Mouse (Mus musculus) forebrain, postnatal 0 days (tissue): ENCODE measurements around the gene Dohh. TPM values are rescaled to one million over a fixed set of nuclear protein-coding genes. Genes with fewer than 3 reads are reported as not detected.

Source experiments
- ATAC-seq: fragments of 200-750 bp; cut with Nextera tagmentation; 2 replicates; pipeline ENCODE4 v1.8.0; 2017; ENCODE audit warnings: mild to moderate bottlenecking, moderate library complexity
- DNase-seq: peaks from one replicate; pipeline ENCODE4 v3.0.0-alpha.2; 2015
- H3K27ac ChIP-seq: fragments of 300-500 bp; sonication (generic); 2 replicates; pipeline ENCODE4 v1.5.1; 2014; ENCODE audit warnings: low read depth, mild to moderate bottlenecking, antibody characterized with exemption, low read length, moderate library complexity, mixed read lengths
- H3K27me3 ChIP-seq: fragments of 300-500 bp; sonication (generic); 2 replicates; pipeline ENCODE4 v1.6.1; 2014; ENCODE audit warnings: mild to moderate bottlenecking, low read length, mixed read lengths; ENCODE audit not compliant: insufficient read depth
- H3K36me3 ChIP-seq: fragments of 300-500 bp; sonication (generic); 2 replicates; pipeline ENCODE4 v1.6.1; 2014; ENCODE audit warnings: mild to moderate bottlenecking, moderate library complexity; ENCODE audit not compliant: insufficient read depth
- H3K4me1 ChIP-seq: fragments of 300-500 bp; sonication (generic); 2 replicates; pipeline ENCODE4 v1.6.1; 2014; ENCODE audit warnings: antibody characterized with exemption; ENCODE audit not compliant: insufficient read depth
- H3K4me2 ChIP-seq: fragments of 300-500 bp; sonication (generic); 2 replicates; pipeline ENCODE4 v1.6.1; 2014; ENCODE audit warnings: low read depth, mild to moderate bottlenecking, moderate library complexity
- H3K4me3 ChIP-seq: fragments of 300-500 bp; sonication (generic); 2 replicates; pipeline ENCODE4 v1.5.1; 2014; ENCODE audit warnings: low read depth, low read length, mixed read lengths
- H3K9ac ChIP-seq: fragments of 300-500 bp; sonication (generic); 2 replicates; pipeline ENCODE4 v1.6.1; 2014; ENCODE audit warnings: mild to moderate bottlenecking
- H3K9me3 ChIP-seq: fragments of 300-500 bp; sonication (generic); 2 replicates; pipeline ENCODE4 v1.6.1; 2016; ENCODE audit warnings: low read length
- CTCF ChIP-seq: sonication (generic); IDR thresholded peaks from 2 replicates; pipeline ENCODE4 v1.5.1; 2016; ENCODE audit warnings: antibody characterized with exemption, control low read depth, low read depth
- WGBS: fragments of 180-500 bp; shearing (Covaris S2); extraction: QIAGEN DNeasy Blood & Tissue Kit; methylation state at CpG from one replicate; pipeline ENCODE4 v1.1.7; 2014; 5-methylcytosine and 5-hydroxymethylcytosine counted together
- polyA plus RNA-seq: library from polyadenylated mRNA; unstranded; fragments of >200 nt; fragmentation: Nextera tagmentation; extraction: Ambion mirVana; gene quantifications from 2 replicates; pipeline ENCODE4 v1.2.1, GENCODE M21; 2015
- total RNA-seq: library from RNA; depleted of rRNA; stranded (reverse); fragments of >200 nt; gene quantifications from 2 replicates; pipeline ENCODE4 v1.2.3, GENCODE M21; 2014

Gene Dohh
- total and polyA plus RNA-seq, 2 experiments from 2014 or later: 111 to 126 TPM

DNA sequence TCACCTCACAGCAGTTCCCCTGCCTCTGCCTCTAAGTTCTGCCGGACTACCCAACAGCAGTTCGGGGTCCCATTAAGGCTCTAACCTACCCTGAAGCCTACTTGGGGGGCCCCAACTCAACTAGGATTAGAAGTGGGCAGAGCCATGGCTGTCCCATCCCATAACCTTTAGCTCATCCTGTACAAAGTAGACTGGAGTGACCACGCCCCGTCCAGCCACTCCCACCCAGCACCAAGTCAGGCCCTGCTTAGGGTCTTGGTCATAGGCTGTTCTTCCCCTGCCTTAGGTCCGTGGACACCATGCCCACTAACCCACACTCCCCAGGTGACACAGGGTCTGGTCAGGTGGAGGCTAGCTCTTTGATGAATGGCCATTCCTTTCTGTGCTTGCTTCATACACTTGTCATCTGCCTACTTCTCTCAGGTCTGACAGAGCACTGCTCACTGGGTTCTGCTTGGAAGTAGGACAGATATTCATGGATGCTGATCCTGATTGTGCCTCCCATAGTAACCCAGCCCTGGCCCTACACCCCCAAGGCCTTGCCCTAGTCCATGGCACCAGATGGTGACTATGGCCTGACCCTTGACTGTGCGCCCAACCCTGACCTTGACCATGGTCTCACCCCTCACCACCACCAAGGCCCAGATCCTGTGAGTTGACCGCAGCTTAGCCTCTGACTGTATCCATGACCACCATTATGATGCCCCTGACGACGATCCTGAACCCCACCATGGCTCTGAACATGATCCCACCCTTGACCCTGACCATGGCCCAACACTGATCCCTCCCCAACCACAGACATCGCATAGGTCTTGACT, 35.1 kb downstream of the Dohh start:
- Histone ChIP-seq H3K27me3 (no peaks in the 10 kb centered on the region), H3K4me1 (peaks cover 10% of the 10 kb centered on the region; the same call in 1 of the 2 replicates), H3K9me3 (no peaks in the 10 kb centered on the region), H3K9ac (no peak overlapping the region), H3K4me2 (no peak overlapping the region), H3K36me3 (peaks cover 8% of the 10 kb centered on the region), H3K4me3 (no peak overlapping the region), H3K27ac (no peak overlapping the region)
- TF ChIP-seq CTCF: no peak
- DNase-seq (no peak), ATAC-seq (no peak)
- 91% methylated on average over 10 of the region's 10 CpGs for WGBS

DNA sequence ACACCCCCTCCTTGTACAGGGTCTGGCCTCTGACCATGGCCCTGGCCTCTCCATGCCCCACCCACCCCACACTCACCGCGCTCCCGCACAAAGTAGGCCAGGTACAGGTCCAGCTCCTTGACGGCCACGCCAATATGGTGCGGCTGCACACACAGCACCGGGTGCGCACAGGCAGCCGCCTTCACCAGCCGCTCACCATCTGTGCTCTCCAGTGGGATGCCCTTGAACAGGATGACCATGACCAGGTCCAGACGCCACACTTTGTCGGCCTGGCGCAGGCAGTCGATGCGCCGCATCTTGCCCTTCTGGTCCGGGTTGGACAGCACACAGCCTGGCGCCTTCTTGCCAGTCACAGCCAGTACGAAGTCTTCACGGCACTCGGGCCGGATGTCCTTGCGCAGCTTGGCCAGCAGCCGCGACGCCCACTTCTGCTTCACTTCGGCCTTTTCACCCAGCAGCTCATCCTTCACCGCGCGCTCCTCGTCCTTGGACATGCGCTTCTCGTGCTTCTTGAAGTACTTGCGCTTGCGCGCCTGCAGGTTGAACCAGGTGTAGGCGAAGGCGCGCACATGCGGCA, 36.1 kb downstream of the Dohh start:
- DNase-seq: no peak
- no peak for TF ChIP-seq CTCF
- H3K4me1 ChIP-seq: peaks cover 10% of the 10 kb centered on the region; the same call in 1 of the 2 replicates
- WGBS: 90% methylated on average over 40 of the region's 40 CpGs
- no peaks in the 10 kb centered on the region for H3K27me3 ChIP-seq
- peaks cover 8% of the 10 kb centered on the region for H3K36me3 ChIP-seq
- no peaks in the 10 kb centered on the region for H3K9me3 ChIP-seq
- no peak overlapping the region for H3K9ac ChIP-seq
- no peak overlapping the region for H3K4me3 ChIP-seq
- no peak overlapping the region for H3K4me2 ChIP-seq
- no peak for ATAC-seq
- H3K27ac ChIP-seq: no peak overlapping the region

DNA sequence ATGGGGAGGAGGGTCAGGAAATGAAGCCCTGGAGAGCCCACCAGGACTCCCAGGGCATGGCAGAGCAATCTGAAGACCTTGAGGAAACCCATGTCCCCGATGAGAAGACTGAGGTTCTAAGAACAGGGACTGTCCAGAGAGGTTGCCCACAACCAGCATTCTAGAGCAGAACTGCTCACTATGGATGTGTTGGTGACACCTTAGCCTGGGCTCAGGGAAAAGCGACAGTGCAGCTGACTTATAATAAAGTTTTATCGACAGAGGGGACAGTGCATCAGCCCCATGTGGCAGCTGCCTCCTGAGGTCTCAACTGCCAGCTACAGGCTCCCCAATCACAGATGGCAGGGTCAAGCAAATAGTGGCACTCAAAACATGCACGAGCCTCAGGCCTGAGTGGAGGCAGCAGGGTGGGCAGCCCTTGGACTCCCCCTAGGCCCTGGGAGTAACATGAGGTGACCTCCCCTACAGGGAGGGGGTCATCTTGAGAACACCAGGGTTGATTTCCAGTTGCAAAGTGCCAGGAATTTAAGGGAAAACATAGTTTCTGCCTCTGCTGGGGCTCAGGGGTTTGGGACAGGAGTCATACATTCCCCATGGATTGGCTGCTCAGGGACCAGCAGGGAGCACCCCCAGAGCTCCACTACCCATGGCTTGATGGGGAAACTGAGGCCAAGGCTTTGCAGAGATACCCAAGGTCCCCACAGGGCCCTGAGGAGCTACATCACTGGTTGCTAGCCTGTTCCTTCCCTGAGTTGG, 37.0 kb downstream of the Dohh start:
- no peak for TF ChIP-seq CTCF
- no peak overlapping the region for H3K4me2 ChIP-seq
- H3K36me3 ChIP-seq: peaks cover 8% of the 10 kb centered on the region
- H3K4me3 ChIP-seq: no peak overlapping the region
- H3K9ac ChIP-seq: no peak overlapping the region
- 73% methylated on average over 4 of the region's 4 CpGs for whole genome bisulfite sequencing
- H3K4me1 ChIP-seq: peaks cover 10% of the 10 kb centered on the region; the same call in 1 of the 2 replicates
- ATAC-seq (no peak), DNase-seq (no peak)
- H3K27me3 ChIP-seq: no peaks in the 10 kb centered on the region
- no peak overlapping the region for H3K27ac ChIP-seq
- no peaks in the 10 kb centered on the region for H3K9me3 ChIP-seq

DNA sequence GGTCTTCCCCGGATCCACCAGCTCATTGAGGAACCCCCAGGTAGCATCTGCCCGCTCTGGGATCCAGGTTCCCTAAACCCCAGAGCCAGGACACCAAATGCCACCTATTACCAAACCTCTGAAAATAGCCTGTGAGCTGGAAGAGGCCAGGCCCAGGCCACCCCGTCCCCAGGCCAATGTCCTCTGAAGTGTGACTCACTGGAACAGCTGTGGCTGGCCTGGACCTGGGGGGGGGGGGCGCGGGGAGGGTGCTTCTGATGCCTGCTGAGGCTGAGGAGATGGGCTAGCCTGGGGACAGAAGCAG, 37.5 kb downstream of the Dohh start:
- Histone ChIP-seq H3K9me3 (no peaks in the 10 kb centered on the region), H3K27me3 (no peaks in the 10 kb centered on the region), H3K4me2 (no peak overlapping the region), H3K4me1 (peaks cover 5% of the 10 kb centered on the region; the same call in 1 of the 2 replicates), H3K36me3 (peaks cover 8% of the 10 kb centered on the region), H3K27ac (no peak overlapping the region), H3K9ac (no peak overlapping the region), H3K4me3 (no peak overlapping the region)
- WGBS: 85% methylated on average over 5 of the region's 5 CpGs
- no peak for DNase-seq
- TF ChIP-seq CTCF: no peak
- no peak for ATAC-seq

DNA sequence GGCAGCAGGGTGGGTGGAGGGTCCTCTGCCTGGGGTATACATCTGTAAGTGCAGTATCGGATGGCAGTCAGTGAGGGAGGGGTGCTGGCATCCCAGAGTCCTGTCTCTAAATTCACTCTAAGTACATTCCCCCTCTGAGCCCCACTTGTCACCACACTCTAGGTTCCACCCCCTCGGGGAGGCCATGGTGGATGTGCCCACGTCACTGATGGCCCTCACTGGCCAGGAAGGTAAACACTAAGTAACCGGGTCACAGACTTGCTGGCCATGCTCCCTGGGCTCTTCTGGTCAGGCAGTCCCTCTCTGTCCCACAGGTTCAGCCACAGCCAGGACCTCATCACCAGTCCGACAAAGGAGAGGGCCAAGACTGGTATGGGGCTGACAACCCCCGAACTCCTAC, 38.0 kb downstream of the Dohh start:
- H3K4me1 ChIP-seq: 0 out of 2 replicates have a peak, but pooled peaks cover 3% of the 10 kb centered on the region
- no peak overlapping the region for H3K4me3 ChIP-seq

DNA sequence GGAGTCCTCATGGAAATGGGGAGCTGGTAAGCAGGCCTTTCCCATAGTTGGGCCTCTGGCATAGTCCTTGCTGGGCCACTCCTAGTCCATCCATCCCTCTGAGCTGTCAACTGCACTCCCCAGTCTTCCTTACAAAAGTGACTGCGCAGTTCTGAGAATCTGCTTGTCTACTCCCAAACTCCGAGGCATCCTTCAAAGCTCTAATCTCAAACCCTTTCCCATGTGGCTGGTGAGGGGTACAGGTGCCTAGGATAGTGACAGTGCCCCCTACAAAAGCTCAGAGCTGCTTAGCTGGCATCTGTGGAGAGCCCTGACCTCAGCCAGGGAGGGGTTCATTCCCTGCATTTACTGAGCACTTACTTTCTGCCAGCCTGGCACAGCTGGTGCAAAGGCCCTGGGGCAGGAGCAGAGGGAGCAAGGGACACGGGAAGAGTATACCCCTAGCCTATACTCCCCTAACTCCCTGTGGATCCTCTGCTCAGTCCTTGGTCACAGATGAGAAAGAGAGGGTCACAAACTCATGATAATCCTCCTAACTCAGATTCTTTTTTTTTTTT, 38.5 kb downstream of the Dohh start:
- no peak overlapping the region for H3K9ac ChIP-seq
- TF ChIP-seq CTCF: no peak
- H3K4me3 ChIP-seq: no peak overlapping the region
- ATAC-seq (no peak), DNase-seq (no peak)
- no peak overlapping the region for H3K27ac ChIP-seq
- WGBS: 78% methylated on average over 3 of the region's 3 CpGs
- no peaks in the 10 kb centered on the region for H3K4me1 ChIP-seq
- peaks cover 8% of the 10 kb centered on the region for H3K36me3 ChIP-seq
- no peak overlapping the region for H3K4me2 ChIP-seq
- H3K27me3 ChIP-seq: no peaks in the 10 kb centered on the region
- no peaks in the 10 kb centered on the region for H3K9me3 ChIP-seq

More for the DNA sequence above, 38.0 kb downstream of the Dohh start:
- Histone ChIP-seq H3K27me3 (no peaks in the 10 kb centered on the region), H3K36me3 (peaks cover 8% of the 10 kb centered on the region), H3K4me2 (no peak overlapping the region), H3K9ac (no peak overlapping the region), H3K27ac (no peak overlapping the region), H3K9me3 (no peaks in the 10 kb centered on the region)
- WGBS: 81% methylated on average over 6 of the region's 6 CpGs
- TF ChIP-seq CTCF: no peak
- DNase-seq: no peak
- ATAC-seq: no peak
